Mouse (Mus musculus) left cerebral cortex, postnatal 36 days (tissue): Measurements from ENCODE around the gene Sema6b. TPM values are rescaled to one million over a fixed set of nuclear protein-coding genes. Genes with fewer than 3 reads are reported as not detected.
"Not testable (repeated sequence)": the region's sequence is repeated elsewhere in the genome, so short reads cannot be mapped to it uniquely, and the experiment has no call there.

ENCODE experiments used
- DNase-seq, 2 experiments: peaks; one replicate each; pipeline ENCODE4 v3.0.0; 2021 to 2022; ENCODE audit warnings: low spot score in 2 of 2, mixed read lengths in 1 of 2
- intact Hi-C: fragments of 180-260 bp; cut with DNase I; formaldehyde crosslinking; loops from one replicate; pipeline ENCODE4 v1.15.1; 2025
- total RNA-seq, 2 experiments: library from RNA; stranded (reverse); gene quantifications; 2 replicates each; pipeline ENCODE4 v1.2.3; 2021

The Sema6b gene
- total RNA-seq, 2 experiments from 2014 or later = 131 to 144 TPM

- DNase-seq = no peak
- intact Hi-C loops = loop anchor here (5.0 kb wide), 1 partner anchor 34 kb away; no protein-coding TSS in a partner anchor
Observed at GRCm38 (mm10) chr17:56123161-56123560, 17.0 kb downstream of the Sema6b start.

GRCm38 (mm10) chr17:56121826-56122225 is 18.3 kb downstream of the Sema6b start, which contains the start of gene Lrg1:
TSS of gene Lrg1 (minus strand) at chr17:56122001.
- DNase-seq = no peak
- intact Hi-C loops = loop anchor here (5.0 kb wide), 1 partner anchor 35 kb away; no protein-coding TSS in a partner anchor

- DNase-seq = no peak
- intact Hi-C loops = loop anchor here (5.0 kb wide), 1 partner anchor 37 kb away; no protein-coding TSS in a partner anchor
Observed at GRCm38 (mm10) chr17:56119981-56120880, 19.9 kb downstream of the Sema6b start.

GRCm38 (mm10) chr17:56119431-56119830 is 20.7 kb downstream of the Sema6b start:
- DNase-seq = no peak
- intact Hi-C loops = no loop called here

- intact Hi-C loops = no loop called here
- DNase-seq = peak in 1 of 2 experiments; percentile 45
Observed at GRCm38 (mm10) chr17:56117251-56117710, 22.9 kb downstream of the Sema6b start, which contains the start of gene Plin5. TSS of gene Plin5 (minus strand) at chr17:56117596.

GRCm38 (mm10) chr17:56116193-56116592 is 23.9 kb downstream of the Sema6b start:
- no peak for DNase-seq
- intact Hi-C loops = no loop called here

- DNase-seq = no peak
- intact Hi-C loops = no loop called here
Observed at GRCm38 (mm10) chr17:56112743-56113142, 27.4 kb downstream of the Sema6b start.

- intact Hi-C loops = no loop called here
- DNase-seq = peak; percentile 44 to 62
Observed at GRCm38 (mm10) chr17:56111864-56112263, 28.3 kb downstream of the Sema6b start.

GRCm38 (mm10) chr17:56111021-56111420 is 29.1 kb downstream of the Sema6b start:
- intact Hi-C loops = no loop called here
- no peak for DNase-seq

GRCm38 (mm10) chr17:56110571-56110970 is 29.6 kb downstream of the Sema6b start:
- intact Hi-C loops = no loop called here
- no peak for DNase-seq

GRCm38 (mm10) chr17:56109219-56110051 is 30.7 kb downstream of the Sema6b start, which contains the start of gene Plin4:
TSS of gene Plin4 (minus strand) at chr17:56109803.
- intact Hi-C loops = no loop called here
- no peak for DNase-seq

GRCm38 (mm10) chr17:56108334-56109044 is 31.7 kb downstream of the Sema6b start:
- peak; percentile 75 to 77 for DNase-seq
- intact Hi-C loops = no loop called here

- intact Hi-C loops = no loop called here
Observed at GRCm38 (mm10) chr17:56107736-56108135, 32.4 kb downstream of the Sema6b start.

GRCm38 (mm10) chr17:56106981-56107380 is 33.2 kb downstream of the Sema6b start:
- intact Hi-C loops = no loop called here
- DNase-seq = no peak

More at GRCm38 (mm10) chr17:56107736-56108135, 32.4 kb downstream of the Sema6b start:
- DNase-seq = no peak

- intact Hi-C loops, DNase-seq: not testable (repeated sequence)
Observed at GRCm38 (mm10) chr17:56106436-56106835, 33.7 kb downstream of the Sema6b start.

GRCm38 (mm10) chr17:56104821-56105220 is 35.3 kb downstream of the Sema6b start:
- intact Hi-C loops, DNase-seq: not testable (repeated sequence)

- intact Hi-C loops = no loop called here
- no peak for DNase-seq
Observed at GRCm38 (mm10) chr17:56103465-56104285, 36.5 kb downstream of the Sema6b start.

- intact Hi-C loops = no loop called here
- DNase-seq = no peak
Observed at GRCm38 (mm10) chr17:56102927-56103326, 37.2 kb downstream of the Sema6b start.
